Mouse (Mus musculus) midbrain, embryonic 16.5 days (tissue): Measurements from ENCODE around the gene Nlrp4b. TPM values are rescaled to one million over a fixed set of nuclear protein-coding genes. Genes with fewer than 3 reads are reported as not detected.
"Not testable (repeated sequence)": the region's sequence is repeated elsewhere in the genome, so short reads cannot be mapped to it uniquely, and the experiment has no call there.

Experiments
- ATAC-seq: fragments of 200-750 bp; cut with Nextera tagmentation; 2 replicates; pipeline ENCODE4 v1.8.0; 2017; ENCODE audit warnings: moderate TSS enrichment
- H3K27ac ChIP-seq: fragments of 300-500 bp; sonication (generic); 2 replicates; pipeline ENCODE4 v1.5.1; 2014; ENCODE audit warnings: mild to moderate bottlenecking, low read length, mixed read lengths
- H3K27me3 ChIP-seq: fragments of 300-500 bp; sonication (generic); 2 replicates; pipeline ENCODE4 v1.6.1; 2014; ENCODE audit warnings: low read depth, low read length, mixed read lengths; ENCODE audit not compliant: control insufficient read depth, insufficient read depth
- H3K36me3 ChIP-seq: fragments of 300-500 bp; sonication (generic); 2 replicates; pipeline ENCODE4 v1.6.1; 2014; ENCODE audit warnings: mild to moderate bottlenecking, low read length, moderate library complexity, mixed read lengths; ENCODE audit not compliant: control insufficient read depth, insufficient read depth
- H3K4me1 ChIP-seq: fragments of 300-500 bp; sonication (generic); 2 replicates; pipeline ENCODE4 v1.6.1; 2014; ENCODE audit warnings: mild to moderate bottlenecking, low read length, mixed read lengths; ENCODE audit not compliant: control insufficient read depth, insufficient read depth
- H3K4me2 ChIP-seq: fragments of 300-500 bp; sonication (generic); 2 replicates; pipeline ENCODE4 v1.6.1; 2014; ENCODE audit warnings: mild to moderate bottlenecking, low read length, mixed read lengths
- H3K4me3 ChIP-seq: fragments of 300-500 bp; sonication (generic); 2 replicates; pipeline ENCODE4 v1.5.1; 2014; ENCODE audit warnings: low read depth, mild to moderate bottlenecking, low read length, moderate library complexity, mixed read lengths
- H3K9ac ChIP-seq: fragments of 300-500 bp; sonication (generic); 2 replicates; pipeline ENCODE4 v1.6.1; 2014; ENCODE audit warnings: low read depth, low read length, mixed read lengths
- H3K9me3 ChIP-seq: fragments of 300-500 bp; sonication (generic); replicated peaks from 2 replicates; pipeline ENCODE4 v1.6.1; 2014; ENCODE audit warnings: mild to moderate bottlenecking, low read length, mixed read lengths; ENCODE audit not compliant: control insufficient read depth, poor library complexity, severe bottlenecking
- WGBS: fragments of 180-500 bp; shearing (Covaris S2); extraction: QIAGEN DNeasy Blood & Tissue Kit; methylation state at CpG from one replicate; pipeline ENCODE4 v1.1.7; 2014; 5-methylcytosine and 5-hydroxymethylcytosine counted together
- polyA plus RNA-seq: library from polyadenylated mRNA; unstranded; fragments of >200 nt; fragmentation: Nextera tagmentation; extraction: Ambion mirVana; gene quantifications from 2 replicates; pipeline ENCODE4 v1.2.1, GENCODE M21; 2015

The Nlrp4b gene
- polyA plus RNA-seq, result not detected in 2 replicates

- no peak for ATAC-seq
- H3K9me3 ChIP-seq, result peaks cover 43% of the 10 kb centered on the region
- H3K4me1 ChIP-seq, result no peaks in the 10 kb centered on the region
- no peak within 1 kb of the TSS for H3K9ac ChIP-seq
- no peak within 1 kb of the TSS for H3K4me3 ChIP-seq
- H3K4me2 ChIP-seq, result no peak within 1 kb of the TSS
- H3K36me3 ChIP-seq, result no peaks in the 10 kb centered on the region
- no peak within 1 kb of the TSS for H3K27ac ChIP-seq
- no peaks in the 10 kb centered on the region for H3K27me3 ChIP-seq
- 87% methylated on average over 1 of the region's 1 CpGs for WGBS
Measured at GRCm38 (mm10) chr7:10687489-10687888, at the start of gene Nlrp4b. Gene Nlrp4b (plus strand): TSS chr7:10687789.

GRCm38 (mm10) chr7:10754264-10754663 lies 66.7 kb downstream of the Nlrp4b start, which contains the start of gene Vmn1r71:
Gene Vmn1r71 (minus strand): TSS chr7:10754364.
- H3K27ac ChIP-seq, result no peak within 1 kb of the TSS

DNA sequence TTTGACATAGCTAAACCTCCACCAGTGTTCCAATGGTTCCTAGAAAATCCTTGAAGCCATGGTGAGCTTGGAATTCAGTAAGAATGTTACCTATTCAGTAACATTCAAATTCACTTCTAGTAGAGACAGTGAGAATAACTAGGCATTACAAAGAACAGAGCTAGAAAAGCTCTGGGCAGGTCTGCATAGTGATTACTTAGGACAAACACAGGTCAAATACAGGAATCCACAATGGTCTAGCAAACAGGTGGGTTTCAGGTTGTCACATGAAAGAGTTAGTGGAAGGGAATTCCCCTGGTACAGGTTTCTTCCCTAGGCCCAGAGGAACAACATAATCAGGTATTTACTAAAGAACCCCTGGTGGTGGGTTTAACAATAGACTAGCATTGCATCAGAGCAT lies 70.0 kb downstream of the Nlrp4b start:
- H3K4me3 ChIP-seq, H3K4me2 ChIP-seq, H3K27ac ChIP-seq, ATAC-seq, H3K9me3 ChIP-seq, H3K27me3 ChIP-seq, H3K9ac ChIP-seq, H3K36me3 ChIP-seq, H3K4me1 ChIP-seq: not testable (repeated sequence)

More at GRCm38 (mm10) chr7:10754264-10754663, 66.7 kb downstream of the Nlrp4b start, which contains the start of gene Vmn1r71:
- H3K9me3 ChIP-seq, result peaks cover 11% of the 10 kb centered on the region; the same call in 1 of the 2 replicates
- H3K4me1 ChIP-seq, result no peaks in the 10 kb centered on the region
- no peak within 1 kb of the TSS for H3K4me2 ChIP-seq
- no peaks in the 10 kb centered on the region for H3K27me3 ChIP-seq
- no peak within 1 kb of the TSS for H3K9ac ChIP-seq
- H3K36me3 ChIP-seq, result no peaks in the 10 kb centered on the region
- H3K4me3 ChIP-seq, result no peak within 1 kb of the TSS
- no peak for ATAC-seq

Other genes with a start within 250 kb of the Nlrp4b start
- not detected in 2 replicates for gene Vmn1r67, start 244.5 kb upstream of the Nlrp4b start, polyA plus RNA-seq
- 45.3 and 55.5 TPM in 2 replicates for gene Zik1, start 192.4 kb upstream of the Nlrp4b start, polyA plus RNA-seq
- gene Vmn1r68, start 129.3 kb upstream of the Nlrp4b start, polyA plus RNA-seq, result not detected in 2 replicates
- not detected in 2 replicates for gene Vmn1r69, start 74.1 kb upstream of the Nlrp4b start, polyA plus RNA-seq
- gene Vmn1r70, start 56.3 kb upstream of the Nlrp4b start, polyA plus RNA-seq, result not detected in 2 replicates
- gene Vmn1r71, start 66.6 kb downstream of the Nlrp4b start, polyA plus RNA-seq, result not detected in 2 replicates
- gene Zscan4b, start 217.3 kb downstream of the Nlrp4b start, polyA plus RNA-seq, result not detected in 2 replicates